Mouse (Mus musculus) heart, postnatal 4 days (tissue): ENCODE measurements at regions not wholly inside any gene's neighbourhood (a gene's known extent, or its start where the extent isn't known, plus 50 kb on each side); places are given as distances from the start of the nearest gene placed in this dataset.
A peak's percentile ranks its signal among the peaks of the same experiment; 100 is the strongest.

ENCODE experiments used
- DNase-seq: peaks from one replicate; pipeline ENCODE4 v3.0.0; 2021

DNA sequence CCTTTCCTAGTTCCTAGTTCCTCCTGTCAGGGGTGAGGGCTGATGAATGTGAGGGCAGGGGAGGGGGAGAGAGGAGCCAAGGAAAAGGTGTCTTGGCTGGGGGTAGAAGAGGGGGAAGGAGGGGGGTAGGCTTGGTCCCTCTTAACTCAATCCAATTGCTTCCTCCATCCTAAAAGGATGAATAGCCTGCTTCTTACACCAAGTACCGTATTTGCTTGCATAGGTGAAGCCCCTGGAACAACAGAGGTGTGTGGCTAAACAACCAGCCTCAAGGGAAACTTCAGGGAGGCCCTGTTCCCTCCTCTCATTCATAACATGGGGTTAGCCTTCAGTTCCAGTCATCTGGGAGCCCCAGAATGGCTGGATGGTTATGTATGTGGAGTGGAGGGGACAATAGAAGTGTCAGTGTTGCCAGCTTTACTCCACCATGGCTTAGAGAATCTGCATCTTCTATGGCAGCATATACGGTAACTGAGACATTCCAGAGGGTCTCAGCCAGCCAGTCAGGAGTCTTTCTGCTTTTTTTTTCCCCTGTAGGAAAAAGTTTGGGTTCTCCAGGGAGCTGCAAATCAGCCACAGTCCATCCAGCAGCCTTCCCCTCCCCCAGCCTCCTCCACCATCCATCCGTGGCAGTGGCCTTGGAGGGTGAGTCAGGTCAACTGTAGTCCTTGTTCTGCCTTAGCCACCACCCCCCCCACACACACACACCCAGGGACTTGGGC is 100.2 kb upstream of the Ccnd2 start:
- no peak for DNase-seq

DNA sequence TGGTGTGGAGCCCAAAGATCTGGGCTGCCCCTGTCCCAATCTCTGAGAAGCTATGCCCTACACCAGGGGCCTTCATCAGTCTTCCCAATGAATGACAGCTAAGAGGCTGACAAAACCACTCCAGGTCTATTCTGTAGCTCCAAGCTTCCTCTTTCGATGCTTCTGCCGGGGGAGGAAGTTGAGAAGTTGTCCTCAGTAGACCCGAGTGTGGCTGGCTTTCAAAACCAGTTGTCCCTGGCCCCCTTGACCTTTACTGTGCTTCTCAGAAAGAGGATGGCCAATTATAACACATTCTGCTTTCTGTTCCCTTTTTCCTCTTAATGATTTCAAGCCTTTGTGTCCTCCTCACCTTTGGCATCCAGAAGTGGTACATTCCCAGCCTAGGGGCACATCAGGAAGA is 101.9 kb upstream of the Ccnd2 start:
- DNase-seq, result no peak

GRCm38 (mm10) chr6:127263903-127264680 is 112.1 kb upstream of the Ccnd2 start:
- no peak for DNase-seq

DNA sequence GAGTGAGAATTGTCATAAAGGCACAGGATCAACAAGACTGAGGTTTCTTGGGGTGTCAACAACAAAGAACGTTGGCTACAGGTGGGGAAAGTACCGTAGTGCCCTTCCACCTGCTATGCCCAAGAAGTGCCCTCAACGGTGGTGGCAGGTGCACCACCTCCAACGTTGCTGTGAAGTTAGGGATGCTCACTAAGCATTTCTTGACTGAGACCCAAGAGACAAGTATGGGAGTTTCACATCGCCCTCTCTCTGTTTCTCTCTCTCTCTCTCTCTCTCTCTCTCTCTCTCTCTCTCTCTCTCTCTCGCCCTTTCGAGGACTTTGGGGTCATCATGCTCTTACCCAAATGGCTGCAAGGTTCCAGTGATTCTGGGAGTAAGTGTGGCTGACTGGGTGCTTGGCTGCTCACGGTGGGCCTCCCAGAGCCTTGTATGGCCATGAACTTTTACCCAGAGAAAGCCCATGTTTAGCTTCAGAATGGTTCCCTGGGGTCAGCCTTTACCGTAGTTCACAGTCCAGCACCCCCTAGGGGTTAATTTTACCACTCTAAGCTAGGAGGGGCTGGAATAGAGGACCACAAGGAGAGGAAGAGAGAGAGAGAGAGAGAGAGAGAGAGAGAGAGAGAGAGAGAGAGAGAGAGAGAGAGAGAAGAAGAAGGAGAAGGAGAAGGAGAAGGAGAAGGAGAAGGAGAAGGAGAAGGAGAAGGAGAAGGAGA is 113.2 kb upstream of the Ccnd2 start:
- DNase-seq, result no peak

- peak; percentile 86 for DNase-seq
These were observed 114.2 kb upstream of the Ccnd2 start for GRCm38 (mm10) chr6:127265901-127266812.

DNA sequence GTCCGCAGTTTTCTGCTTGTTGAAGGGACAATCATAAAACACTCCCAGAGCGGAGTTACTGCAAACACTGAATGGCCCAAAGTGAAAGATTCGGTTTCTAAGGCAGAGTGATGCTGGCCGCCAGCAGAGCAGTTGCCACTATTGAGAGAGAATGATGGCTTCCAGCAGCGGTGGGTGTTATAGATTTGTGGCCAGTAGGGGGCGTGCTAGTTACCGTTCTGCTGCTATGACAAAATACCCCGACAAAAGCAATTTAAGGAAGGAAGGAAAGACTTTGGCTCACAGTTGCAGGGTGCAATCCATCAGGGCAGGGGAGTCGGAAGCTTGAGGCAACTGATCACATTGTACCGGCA is 114.8 kb upstream of the Ccnd2 start:
- peak; percentile 39 for DNase-seq

DNA sequence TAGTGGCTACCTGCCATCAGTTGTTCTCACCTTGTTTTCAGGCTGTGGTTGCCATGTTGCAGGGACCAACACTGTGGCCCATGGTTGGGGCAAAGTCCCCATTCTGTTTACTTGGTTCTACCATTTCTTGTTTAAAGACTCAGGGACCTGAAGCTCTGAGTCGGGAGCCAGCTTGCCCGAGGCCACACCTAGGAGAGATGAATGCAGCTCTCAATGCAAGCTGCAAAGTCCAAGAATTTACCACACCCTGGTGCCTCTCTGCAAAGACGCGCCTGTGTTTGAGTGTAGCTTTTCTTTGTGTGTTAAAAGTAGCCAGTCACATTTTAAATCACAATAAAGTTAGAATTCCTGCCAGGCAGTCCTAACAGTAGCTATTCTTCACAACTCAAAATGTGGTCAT is 117.0 kb upstream of the Ccnd2 start:
- DNase-seq, result no peak

DNA sequence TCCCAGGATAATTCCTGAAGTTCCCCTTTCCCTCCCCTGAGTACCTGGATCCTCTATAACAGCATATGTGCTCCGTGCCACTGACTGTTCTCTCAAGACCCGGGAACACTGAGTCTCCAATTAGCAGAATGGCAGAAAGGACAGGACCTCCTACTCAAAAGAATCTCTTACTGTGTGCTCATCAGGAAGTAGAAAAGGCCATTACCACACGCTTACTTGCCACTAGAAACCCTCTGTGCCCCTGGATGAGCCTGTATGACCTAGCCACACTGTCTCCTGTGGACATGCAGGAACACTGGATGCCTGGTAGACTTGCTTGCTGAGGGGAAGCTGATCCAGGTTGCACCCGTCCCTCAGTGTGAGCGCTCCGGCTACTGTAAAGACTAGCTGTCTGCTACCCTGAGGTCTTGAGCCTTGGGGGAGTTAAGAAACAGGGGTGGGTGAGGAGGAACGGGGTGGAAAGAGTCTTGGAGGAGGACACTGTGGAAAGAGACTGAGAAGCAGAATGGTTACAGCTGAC is 117.6 kb upstream of the Ccnd2 start:
- no peak for DNase-seq

GRCm38 (mm10) chr6:127270774-127271173 is 118.8 kb upstream of the Ccnd2 start:
- DNase-seq, result no peak

- DNase-seq, result no peak
These were observed 119.4 kb upstream of the Ccnd2 start for GRCm38 (mm10) chr6:127271418-127271817.

- peak; percentile 37 for DNase-seq
These were observed 120.6 kb upstream of the Ccnd2 start for GRCm38 (mm10) chr6:127272630-127273029.

DNA sequence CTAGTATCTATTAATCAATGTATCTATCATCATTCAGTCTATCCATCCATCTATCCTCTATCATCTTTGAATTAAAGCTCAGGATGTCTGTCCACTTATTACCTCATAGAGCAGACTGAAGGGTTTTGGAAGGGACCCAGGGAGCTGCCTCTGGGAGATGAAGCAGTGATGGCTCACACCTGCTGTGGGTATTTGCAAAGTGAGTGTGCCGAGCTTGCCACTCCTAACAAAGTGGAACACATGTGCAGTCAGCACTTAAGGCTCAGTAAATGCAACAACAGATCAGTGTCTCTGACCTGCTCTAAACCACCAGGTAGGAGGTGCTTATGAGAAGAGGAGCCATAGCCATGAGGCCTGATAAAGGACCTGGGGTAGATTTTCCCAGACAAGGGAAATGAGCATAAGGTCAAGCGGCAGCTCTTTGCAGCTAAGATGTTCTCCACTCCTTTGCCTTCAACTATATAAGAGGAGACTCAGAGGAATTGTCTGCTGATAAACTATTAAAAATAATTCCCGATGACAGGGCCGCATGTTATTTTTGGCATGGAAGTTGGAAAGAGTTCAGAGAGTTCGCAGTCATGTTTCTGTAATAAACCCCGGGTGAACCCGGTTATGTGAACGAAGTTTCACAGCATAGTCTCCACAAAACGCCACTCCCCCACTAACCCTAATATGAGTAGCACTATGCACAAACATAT is 122.9 kb upstream of the Ccnd2 start:
- peak; percentile 50 for DNase-seq

GRCm38 (mm10) chr6:127275430-127275784 is 123.4 kb upstream of the Ccnd2 start:
- DNase-seq, result peak; percentile 34

GRCm38 (mm10) chr6:127276362-127276761 is 124.4 kb upstream of the Ccnd2 start:
- no peak for DNase-seq

GRCm38 (mm10) chr6:127278402-127278801 is 126.4 kb upstream of the Ccnd2 start:
- DNase-seq, result no peak

DNA sequence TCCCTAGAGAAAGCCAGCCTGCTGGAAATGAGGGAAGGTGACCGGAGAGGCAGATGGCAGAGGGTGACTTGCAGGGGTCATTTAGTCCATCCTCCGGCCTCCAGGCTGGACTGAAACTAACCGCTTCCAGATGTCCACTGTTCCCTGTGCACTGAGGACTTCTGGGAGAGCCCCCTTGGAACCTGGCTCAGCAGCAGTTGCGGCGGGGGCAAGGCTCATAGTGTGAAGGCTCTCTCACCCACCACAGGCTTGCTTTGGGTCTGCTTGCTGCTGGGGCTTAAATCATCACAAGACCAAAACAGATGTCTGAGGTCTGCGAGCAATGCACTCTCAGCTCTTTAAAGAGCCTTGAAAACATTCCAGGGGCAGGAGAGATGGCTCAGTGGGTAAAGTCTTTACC is 132.2 kb upstream of the Ccnd2 start:
- no peak for DNase-seq

- DNase-seq, result no peak
These were observed 134.9 kb upstream of the Ccnd2 start for GRCm38 (mm10) chr6:127286681-127287476.

- DNase-seq, result no peak
These were observed 137.0 kb upstream of the Ccnd2 start for GRCm38 (mm10) chr6:127288946-127289345.

GRCm38 (mm10) chr6:127291937-127292336 is 139.9 kb upstream of the Ccnd2 start:
- DNase-seq, result no peak

GRCm38 (mm10) chr6:127293829-127294228 is 141.8 kb upstream of the Ccnd2 start:
- no peak for DNase-seq

GRCm38 (mm10) chr6:127298105-127298504 is 146.1 kb upstream of the Ccnd2 start:
- no peak for DNase-seq
